9 mouse cellular contexts compared by ENCODE assay signal in genomic region chr11:44002716-44003522, GRCm38 (mm10).
DNase-seq lines count a peak whose midpoint lies in the region; ATAC-seq and TF ChIP-seq lines count a peak whose summit lies in the region.
"Had no signal": no experiment of that assay in that cellular context is flagged by ENCODE, and none has a peak within 500 bp of the region (broad histone marks: within the 10 kb centered on the region; RNA-seq: fewer than 3 reads in every experiment).

No protein-coding gene starts in this region.

- no peak for TF ChIP-seq POLR2A in cerebellum, adult 2 months (IDR thresholded peaks at IDR 0.05; ENCODE audit: borderline replicate concordance, insufficient read depth, low read length)

- no peak for TF ChIP-seq CTCF in C2C12 (IDR thresholded peaks at IDR 0.05; ENCODE audit: control insufficient read depth, insufficient read depth, insufficient read length)
- TF ChIP-seq CTCF in cerebellum, adult 2 months (IDR thresholded peaks at IDR 0.05; ENCODE audit: borderline replicate concordance, insufficient read depth, low read depth, low read length) = no peak

- no peaks in the 10 kb centered on the region for H3K9me3 ChIP-seq in heart, embryonic 12.5 days (replicated peaks)
- no peaks in the 10 kb centered on the region for H3K9me3 ChIP-seq in embryonic facial prominence, embryonic 10.5 days
- H3K9me3 ChIP-seq: liver, embryonic 15.5 days had no signal

- no peak for ATAC-seq in heart, embryonic 12.5 days (ENCODE audit: insufficient number of reproducible peaks, low FRiP score)

- no peak overlapping the region for H3K27ac ChIP-seq in heart, embryonic 12.5 days (ENCODE audit: poor library complexity, severe bottlenecking)
- no peak overlapping the region for H3K27ac ChIP-seq in cerebellum, adult 2 months (ENCODE audit: insufficient read depth, low read length)
- H3K27ac ChIP-seq in embryonic facial prominence, embryonic 10.5 days (replicated peaks) = no peak overlapping the region
- H3K27ac ChIP-seq: liver, embryonic 15.5 days had no signal

- peak; percentile 9 to 15 for DNase-seq in heart, adult 9 months (ENCODE audit: low spot score in 2 of 2)
- DNase-seq in cerebellum, adult 2 months = peak; percentile 70 to 86
- peak; percentile 48 for DNase-seq in layer of hippocampus, adult 9-11 months
- DNase-seq in frontal cortex, postnatal 25 days (ENCODE audit: low spot score in 2 of 2) = no peak
- DNase-seq in embryo, embryonic 9.5 days (ENCODE audit: extremely low spot score) = no peak
- no peak for DNase-seq in embryonic facial prominence, embryonic 10.5 days (ENCODE audit: low spot score)

- no peaks in the 10 kb centered on the region for H3K36me3 ChIP-seq in heart, embryonic 12.5 days
- H3K36me3 ChIP-seq in C2C12 (ENCODE audit: control insufficient read depth, insufficient read depth) = no peaks in the 10 kb centered on the region
- no peaks in the 10 kb centered on the region for H3K36me3 ChIP-seq in embryonic facial prominence, embryonic 10.5 days (replicated peaks)
- H3K36me3 ChIP-seq: liver, embryonic 15.5 days had no signal

- no peak overlapping the region for H3K9ac ChIP-seq in heart, embryonic 12.5 days
- H3K9ac ChIP-seq: liver, embryonic 15.5 days had no signal

- H3K79me2 ChIP-seq in C2C12 (ENCODE audit: control insufficient read depth, insufficient read depth) = no peaks in the 10 kb centered on the region

- no peak overlapping the region for H3ac ChIP-seq in C2C12 (ENCODE audit: control insufficient read depth, insufficient read length, low read depth)

- no peak overlapping the region for H3K4me3 ChIP-seq in heart, embryonic 12.5 days
- no peak overlapping the region for H3K4me3 ChIP-seq in C2C12 (ENCODE audit: insufficient read depth, poor library complexity, severe bottlenecking)
- H3K4me3 ChIP-seq in cerebellum, adult 2 months (replicated peaks; ENCODE audit: insufficient read depth, low read depth, low read length) = no peak overlapping the region
- H3K4me3 ChIP-seq in embryonic facial prominence, embryonic 10.5 days = no peak overlapping the region
- H3K4me3 ChIP-seq: liver, embryonic 15.5 days had no signal

- H3K79me3 ChIP-seq in C2C12 (ENCODE audit: low read depth) = no peaks in the 10 kb centered on the region

- WGBS in heart, embryonic 12.5 days = 52% methylated on average over 6 of the region's 6 CpGs
- WGBS in cerebellum, adult 2 months = 5% methylated on average over 6 of the region's 6 CpGs
- WGBS in embryonic facial prominence, embryonic 10.5 days = 76% methylated on average over 6 of the region's 6 CpGs

- H3K4me2 ChIP-seq in heart, embryonic 12.5 days = no peak overlapping the region
- H3K4me2 ChIP-seq: liver, embryonic 15.5 days had no signal

- no peaks in the 10 kb centered on the region for H3K27me3 ChIP-seq in heart, embryonic 12.5 days (replicated peaks)
- H3K27me3 ChIP-seq in C2C12 (ENCODE audit: control insufficient read depth, insufficient read depth, insufficient read length) = no peaks in the 10 kb centered on the region
- H3K27me3 ChIP-seq in cerebellum, adult 2 months (ENCODE audit: control insufficient read depth, insufficient read depth, low read length) = no peaks in the 10 kb centered on the region; the same call in 1 of the 2 replicates
- no peaks in the 10 kb centered on the region for H3K27me3 ChIP-seq in embryonic facial prominence, embryonic 10.5 days (replicated peaks; ENCODE audit: low read depth, poor library complexity, severe bottlenecking)
- H3K27me3 ChIP-seq: liver, embryonic 15.5 days had no signal

- H3K4me1 ChIP-seq in heart, embryonic 12.5 days (replicated peaks) = no peaks in the 10 kb centered on the region
- H3K4me1 ChIP-seq in cerebellum, adult 2 months (ENCODE audit: control insufficient read depth, insufficient read depth, low read length) = peaks cover 8% of the 10 kb centered on the region
- no peaks in the 10 kb centered on the region for H3K4me1 ChIP-seq in embryonic facial prominence, embryonic 10.5 days

TF ChIP-seq in C2C12, 6 proteins besides CTCF, POLR2A, EP300 and RAD21:
- TF ChIP-seq MYOD1 (IDR thresholded peaks at IDR 0.05; ENCODE audit: control insufficient read depth, insufficient read length, low read depth) (peak; percentile 5), FOSL1 (IDR thresholded peaks at IDR 0.05; ENCODE audit: insufficient read depth, low read length, poor library complexity, severe bottlenecking) (no peak)
TF ChIP-seq in C2C12: peak in this region for 1.

Comparison
In these comparisons a context has a peak if more than half of its experiments do, and no peak if none do; other contexts are left out.
1. DNase-seq: peak in heart, adult 9 months (2 of 2), cerebellum, adult 2 months (2 of 2) and layer of hippocampus, adult 9-11 months (single experiment); none in frontal cortex, postnatal 25 days (0 of 2), embryo, embryonic 9.5 days (single experiment) and embryonic facial prominence, embryonic 10.5 days (single experiment).